Mouse (Mus musculus): Measurements from ENCODE around the gene Bbs10. TPM values are rescaled to one million over a fixed set of nuclear protein-coding genes. Genes with fewer than 3 reads are reported as not detected.

The Bbs10 gene
- polyA plus RNA-seq, 1 experiment from 2014 or later = 5.3 TPM

DNA sequence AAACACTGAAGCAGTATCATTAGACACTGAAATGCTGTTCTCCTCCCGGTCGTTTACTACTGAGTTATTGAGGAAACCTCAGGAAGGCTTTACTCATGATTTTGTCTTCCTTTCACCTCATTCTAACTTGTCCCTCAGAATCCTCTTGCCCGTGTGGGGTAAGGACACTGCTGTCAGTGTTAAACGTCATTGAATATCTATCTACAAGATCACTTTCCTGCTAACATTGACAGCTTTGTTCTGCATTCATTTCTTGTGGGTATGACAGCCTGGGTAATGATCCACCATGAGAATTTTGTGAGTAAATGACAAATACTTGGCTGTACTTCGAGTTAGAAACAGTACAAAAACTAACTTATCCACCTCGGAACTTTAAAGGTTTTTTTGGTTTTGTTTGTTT is 848 bp upstream of the Bbs10 start:
- H3K4me1 ChIP-seq = peaks cover 10% of the 10 kb centered on the region; the same call in 1 of the 2 replicates
- no peaks in the 10 kb centered on the region for H3K9me3 ChIP-seq (replicated peaks)
- WGBS = 42% methylated on average over 6 of the region's 6 CpGs
- peak overlapping the region; percentile 31 for H3K9ac ChIP-seq
- no peak overlapping the region for H3K27ac ChIP-seq (replicated peaks)
- ATAC-seq (ENCODE audit: insufficient number of reproducible peaks, low FRiP score, low TSS enrichment, low read depth) = no peak
- H3K4me2 ChIP-seq (replicated peaks) = peak overlapping the region; percentile 63
- H3K36me3 ChIP-seq = no peaks in the 10 kb centered on the region
- peak overlapping the region; percentile 86 for H3K4me3 ChIP-seq (replicated peaks)
- H3K27me3 ChIP-seq = no peaks in the 10 kb centered on the region

DNA sequence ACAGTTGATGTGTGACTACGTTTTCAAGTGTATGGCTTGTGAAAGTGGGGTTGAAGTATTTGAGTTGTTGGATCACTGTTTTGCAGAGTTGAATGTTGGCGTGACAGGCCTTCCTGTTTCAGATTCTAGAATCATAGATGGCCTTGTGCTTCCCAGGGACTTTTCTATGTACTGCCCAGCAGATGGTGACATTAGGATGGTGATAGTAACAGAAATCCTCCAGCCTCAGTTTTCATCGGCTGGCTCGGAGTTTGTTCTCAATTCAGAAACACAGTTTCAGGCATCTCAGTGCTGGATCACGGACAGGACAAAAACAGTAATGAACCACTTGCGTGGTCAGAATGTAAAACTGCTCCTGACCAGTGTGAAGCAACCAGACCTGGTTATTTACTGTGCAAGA is 1.1 kb downstream of the Bbs10 start:
- Histone ChIP-seq H3K27me3 (no peaks in the 10 kb centered on the region), H3K9ac (no peak overlapping the region), H3K9me3 (replicated peaks) (no peaks in the 10 kb centered on the region), H3K4me2 (replicated peaks) (no peak overlapping the region), H3K36me3 (no peaks in the 10 kb centered on the region), H3K4me1 (peaks cover 10% of the 10 kb centered on the region; the same call in 1 of the 2 replicates), H3K4me3 (replicated peaks) (no peak overlapping the region), H3K27ac (replicated peaks) (no peak overlapping the region)
- WGBS = 80% methylated on average over 6 of the region's 6 CpGs
- ATAC-seq (ENCODE audit: insufficient number of reproducible peaks, low FRiP score, low TSS enrichment, low read depth) = no peak

DNA sequence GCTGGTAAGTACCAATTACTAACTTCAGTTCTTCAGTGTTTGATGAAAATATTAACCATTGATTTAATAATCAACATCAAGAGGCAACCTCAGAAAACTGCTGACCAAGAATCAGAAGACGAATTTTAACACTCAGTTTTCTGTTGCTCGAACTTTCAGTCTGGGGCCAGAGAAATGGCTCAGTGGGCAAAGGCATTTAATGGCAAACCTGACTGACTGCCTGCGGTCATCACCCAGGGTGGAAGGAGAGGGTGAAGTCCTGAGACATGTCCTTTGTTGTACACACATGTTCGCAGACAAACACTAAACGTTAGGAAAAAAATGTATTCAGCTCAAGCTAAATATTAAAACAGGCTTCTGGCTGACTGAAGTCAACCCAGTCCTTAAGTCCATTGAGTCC is 2.6 kb downstream of the Bbs10 start:
- Histone ChIP-seq H3K9ac (no peak overlapping the region), H3K4me2 (replicated peaks) (no peak overlapping the region), H3K36me3 (no peaks in the 10 kb centered on the region), H3K27me3 (no peaks in the 10 kb centered on the region), H3K4me3 (replicated peaks) (no peak overlapping the region), H3K9me3 (replicated peaks) (no peaks in the 10 kb centered on the region), H3K27ac (replicated peaks) (no peak overlapping the region), H3K4me1 (peaks cover 10% of the 10 kb centered on the region; the same call in 1 of the 2 replicates)
- 94% methylated on average over 5 of the region's 5 CpGs for WGBS
- ATAC-seq (ENCODE audit: insufficient number of reproducible peaks, low FRiP score, low TSS enrichment, low read depth) = no peak

DNA sequence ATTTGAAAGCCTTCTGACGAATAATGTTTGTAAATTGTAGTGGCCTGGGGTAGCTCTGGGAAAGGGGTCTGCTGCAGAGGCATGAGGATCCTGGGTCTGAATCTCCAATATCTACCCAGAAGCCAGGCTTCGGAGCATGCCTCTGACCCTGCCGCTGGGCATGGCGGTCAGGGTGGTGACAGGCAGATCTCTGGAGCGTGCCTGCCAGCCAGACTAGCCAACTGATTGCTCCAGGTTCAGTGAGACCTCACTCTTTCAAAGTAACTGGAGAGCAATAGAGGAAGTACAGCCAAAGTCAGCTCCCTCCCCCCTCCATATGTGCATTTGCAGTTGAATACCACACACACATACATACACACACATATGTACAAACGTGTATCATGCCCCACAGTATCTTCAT is 4.0 kb downstream of the Bbs10 start:
- Histone ChIP-seq H3K4me2 (replicated peaks) (no peak overlapping the region), H3K9ac (no peak overlapping the region), H3K9me3 (replicated peaks) (no peaks in the 10 kb centered on the region), H3K4me1 (peaks cover 10% of the 10 kb centered on the region; the same call in 1 of the 2 replicates), H3K36me3 (no peaks in the 10 kb centered on the region), H3K27me3 (no peaks in the 10 kb centered on the region), H3K27ac (replicated peaks) (no peak overlapping the region), H3K4me3 (replicated peaks) (no peak overlapping the region)
- WGBS = 87% methylated on average over 6 of the region's 6 CpGs
- ATAC-seq (ENCODE audit: insufficient number of reproducible peaks, low FRiP score, low TSS enrichment, low read depth) = no peak

DNA sequence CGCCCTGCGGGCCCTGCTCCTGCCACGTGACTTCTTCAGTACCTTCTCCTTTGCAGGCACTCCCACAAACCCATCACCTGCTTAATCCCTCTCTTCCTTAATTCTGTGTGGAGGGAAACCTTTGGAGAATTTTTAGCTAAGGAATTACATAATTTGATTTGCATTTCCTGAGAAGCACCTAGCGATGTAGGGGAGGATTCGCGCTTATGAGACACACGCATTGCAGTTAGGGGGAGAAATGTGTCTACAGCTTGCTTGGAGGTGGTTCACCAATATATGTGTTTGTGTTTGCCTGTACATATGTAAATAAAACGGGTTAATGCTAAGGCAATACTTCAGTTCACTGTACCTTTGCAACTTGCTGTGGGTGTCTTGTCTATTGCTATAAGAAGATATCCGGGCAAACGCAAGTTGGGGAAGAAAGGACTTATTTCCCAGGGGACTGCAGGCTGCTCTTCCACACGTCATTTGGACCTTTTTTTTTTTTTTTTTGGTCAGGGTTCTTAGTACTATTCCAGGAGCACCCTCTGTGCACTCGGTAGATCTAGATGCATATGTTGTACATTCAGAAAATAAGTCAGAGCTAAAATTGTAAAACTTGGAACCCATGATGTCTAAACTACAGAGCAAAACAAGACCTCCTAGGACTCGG is 10.5 kb downstream of the Bbs10 start:
- no peak overlapping the region for H3K9ac ChIP-seq
- no peak overlapping the region for H3K4me2 ChIP-seq (replicated peaks)
- ATAC-seq (ENCODE audit: insufficient number of reproducible peaks, low FRiP score, low TSS enrichment, low read depth) = no peak
- H3K27ac ChIP-seq (replicated peaks) = no peak overlapping the region
- WGBS = 87% methylated on average over 13 of the region's 13 CpGs
- H3K4me1 ChIP-seq = no peaks in the 10 kb centered on the region
- H3K4me3 ChIP-seq (replicated peaks) = no peak overlapping the region
- no peaks in the 10 kb centered on the region for H3K27me3 ChIP-seq
- H3K9me3 ChIP-seq (replicated peaks) = no peaks in the 10 kb centered on the region
- no peaks in the 10 kb centered on the region for H3K36me3 ChIP-seq

DNA sequence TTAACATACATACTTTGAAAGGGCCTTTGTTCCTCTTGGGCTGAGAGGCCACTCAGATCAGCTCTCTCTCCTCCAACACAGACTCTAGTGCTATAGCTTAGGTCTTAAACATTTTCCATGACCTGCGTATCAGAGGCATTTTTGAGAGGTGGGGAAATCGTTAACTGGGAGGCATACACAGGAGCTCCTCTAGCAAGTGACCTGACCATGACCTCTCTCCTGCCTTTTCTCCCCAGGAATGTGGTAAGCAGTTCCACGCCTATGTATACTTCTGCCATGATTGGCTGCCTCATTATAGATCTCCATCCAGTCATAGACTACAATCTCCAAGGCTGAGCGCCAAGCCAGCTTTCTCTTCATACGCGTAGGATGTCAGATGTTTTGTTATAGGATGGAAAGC is 14.8 kb downstream of the Bbs10 start:
- Histone ChIP-seq H3K4me1 (no peaks in the 10 kb centered on the region), H3K27ac (replicated peaks) (no peak overlapping the region), H3K9ac (no peak overlapping the region), H3K4me3 (replicated peaks) (no peak overlapping the region), H3K9me3 (replicated peaks) (no peaks in the 10 kb centered on the region), H3K4me2 (replicated peaks) (no peak overlapping the region), H3K27me3 (no peaks in the 10 kb centered on the region), H3K36me3 (no peaks in the 10 kb centered on the region)
- WGBS = 73% methylated on average over 6 of the region's 6 CpGs
- ATAC-seq (ENCODE audit: insufficient number of reproducible peaks, low FRiP score, low TSS enrichment, low read depth) = no peak

DNA sequence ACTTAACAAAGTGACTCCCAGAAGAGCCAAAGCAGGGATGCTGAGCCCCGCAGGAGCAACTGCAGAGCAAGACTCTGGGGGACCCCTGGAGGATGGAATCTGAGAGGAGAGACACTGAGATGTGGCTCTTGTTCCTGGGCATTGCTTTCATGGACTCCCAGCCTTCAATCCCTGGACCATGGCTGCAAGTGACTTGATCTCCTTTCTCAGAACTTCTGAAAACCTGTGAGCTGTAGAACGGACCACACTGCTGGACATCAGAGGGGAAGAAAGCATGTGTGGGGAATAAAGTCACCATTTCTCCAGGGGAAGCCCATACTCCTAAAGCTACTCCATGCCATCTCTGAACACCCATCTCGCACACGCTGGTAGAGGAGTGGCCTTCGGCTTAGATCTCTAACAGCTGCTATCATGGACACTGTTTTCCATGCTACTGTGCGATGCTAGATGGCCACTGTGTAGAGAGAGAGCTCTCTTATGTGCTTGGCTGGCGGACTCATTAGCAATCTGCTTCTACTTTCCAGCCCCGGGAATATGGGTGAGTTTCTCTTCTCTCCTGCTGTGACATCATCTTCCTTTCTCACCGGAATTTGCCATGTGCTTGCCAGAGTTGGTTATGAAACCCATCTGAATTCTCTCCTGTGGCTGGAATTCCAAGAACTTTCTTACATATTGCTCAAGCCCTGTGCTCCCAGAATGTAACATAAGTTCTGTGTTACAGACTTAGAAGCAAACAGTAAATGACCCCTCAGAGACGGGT is 16.3 kb downstream of the Bbs10 start:
- no peak overlapping the region for H3K4me3 ChIP-seq (replicated peaks)
- H3K36me3 ChIP-seq = no peaks in the 10 kb centered on the region
- no peak overlapping the region for H3K4me2 ChIP-seq (replicated peaks)
- H3K9ac ChIP-seq = no peak overlapping the region
- no peaks in the 10 kb centered on the region for H3K9me3 ChIP-seq (replicated peaks)
- no peak for ATAC-seq (ENCODE audit: insufficient number of reproducible peaks, low FRiP score, low TSS enrichment, low read depth)
- no peak overlapping the region for H3K27ac ChIP-seq (replicated peaks)
- WGBS = 56% methylated on average over 10 of the region's 10 CpGs
- H3K4me1 ChIP-seq = no peaks in the 10 kb centered on the region
- H3K27me3 ChIP-seq = no peaks in the 10 kb centered on the region

DNA sequence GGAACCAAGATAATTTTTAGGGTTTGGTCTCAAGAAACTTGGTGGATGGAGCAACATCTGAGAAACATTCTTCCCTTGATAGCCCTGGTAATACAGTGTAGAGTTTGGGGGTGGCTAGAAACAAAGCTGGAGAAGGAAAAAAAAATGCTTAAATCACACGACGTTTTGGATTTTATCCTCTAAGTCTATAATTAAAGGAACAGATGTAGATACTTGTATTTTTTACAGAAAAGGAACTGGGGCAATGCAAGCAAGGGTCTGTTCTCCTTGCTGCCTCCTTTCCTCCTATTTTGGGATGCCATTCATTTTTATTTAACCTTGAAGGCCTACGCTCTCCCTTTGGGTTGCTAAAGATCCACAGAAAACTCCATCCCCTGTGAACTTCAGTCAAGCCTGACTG is 17.5 kb downstream of the Bbs10 start:
- H3K9ac ChIP-seq = no peak overlapping the region
- no peaks in the 10 kb centered on the region for H3K9me3 ChIP-seq (replicated peaks)
- H3K4me3 ChIP-seq (replicated peaks) = no peak overlapping the region
- no peak overlapping the region for H3K4me2 ChIP-seq (replicated peaks)
- no peaks in the 10 kb centered on the region for H3K4me1 ChIP-seq
- no peak overlapping the region for H3K27ac ChIP-seq (replicated peaks)
- no peak for ATAC-seq (ENCODE audit: insufficient number of reproducible peaks, low FRiP score, low TSS enrichment, low read depth)
- no peaks in the 10 kb centered on the region for H3K36me3 ChIP-seq
- no peaks in the 10 kb centered on the region for H3K27me3 ChIP-seq
- WGBS = 53% methylated on average over 3 of the region's 3 CpGs

DNA sequence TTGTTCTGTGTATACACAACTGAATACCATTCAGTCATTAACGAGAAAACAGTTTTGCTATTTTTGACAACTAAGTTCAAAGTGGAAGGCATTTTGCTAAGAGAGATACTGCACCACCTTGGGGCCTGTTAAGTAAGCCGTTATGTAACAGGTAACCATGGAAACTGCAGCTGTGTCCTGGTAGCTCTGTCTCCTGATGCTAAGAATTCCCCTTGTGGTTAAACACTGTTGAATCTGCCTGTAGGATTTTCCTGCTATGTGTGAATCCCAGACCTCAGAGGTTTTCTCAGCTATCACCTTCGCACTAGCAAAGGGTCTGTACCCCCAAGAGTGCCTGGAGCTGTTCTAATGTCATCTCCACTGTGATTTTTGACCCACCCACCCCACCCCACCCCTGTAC is 19.5 kb downstream of the Bbs10 start:
- H3K9me3 ChIP-seq (replicated peaks) = no peaks in the 10 kb centered on the region
- H3K27me3 ChIP-seq = no peaks in the 10 kb centered on the region
- no peak overlapping the region for H3K4me3 ChIP-seq (replicated peaks)
- H3K9ac ChIP-seq = no peak overlapping the region
- no peaks in the 10 kb centered on the region for H3K4me1 ChIP-seq
- no peak for ATAC-seq (ENCODE audit: insufficient number of reproducible peaks, low FRiP score, low TSS enrichment, low read depth)
- no peak overlapping the region for H3K4me2 ChIP-seq (replicated peaks)
- no peak overlapping the region for H3K27ac ChIP-seq (replicated peaks)
- WGBS = 74% methylated on average over 3 of the region's 3 CpGs
- H3K36me3 ChIP-seq = no peaks in the 10 kb centered on the region

DNA sequence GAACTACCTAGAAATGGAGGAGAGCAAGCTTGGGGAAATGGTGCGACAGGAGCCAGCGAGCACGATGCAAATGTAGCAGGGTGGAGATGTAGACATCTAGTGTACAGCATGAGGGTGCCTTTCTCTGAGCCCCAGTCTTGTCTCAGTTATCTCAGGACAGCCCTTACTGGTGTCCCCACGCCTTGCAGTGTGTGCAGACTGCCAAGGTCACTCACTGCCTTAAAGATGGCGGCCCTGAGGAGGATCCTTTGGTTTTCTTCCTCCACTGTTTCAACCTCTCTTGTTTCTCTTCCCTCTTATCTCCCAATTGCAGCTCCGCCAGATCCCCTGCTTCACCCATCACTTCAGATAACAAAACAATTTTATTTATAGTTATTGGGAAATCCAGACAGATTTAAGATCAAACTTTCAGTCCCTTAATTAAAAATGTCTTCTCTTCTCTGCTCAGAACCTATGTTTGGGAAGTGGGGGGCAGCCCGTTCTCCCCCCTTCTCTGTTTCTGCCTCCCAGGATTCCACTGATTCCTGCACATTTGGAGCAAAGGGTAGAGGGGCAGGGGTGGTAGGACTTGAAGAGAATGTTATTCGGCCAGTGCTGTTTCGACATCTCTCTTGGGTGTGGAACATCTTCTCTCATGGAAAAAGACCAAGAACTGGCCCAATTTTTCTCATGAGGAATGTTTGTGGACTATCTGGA is 20.5 kb downstream of the Bbs10 start:
- H3K9me3 ChIP-seq (replicated peaks) = no peaks in the 10 kb centered on the region
- no peak overlapping the region for H3K4me3 ChIP-seq (replicated peaks)
- no peak overlapping the region for H3K9ac ChIP-seq
- no peaks in the 10 kb centered on the region for H3K27me3 ChIP-seq
- no peak for ATAC-seq (ENCODE audit: insufficient number of reproducible peaks, low FRiP score, low TSS enrichment, low read depth)
- no peaks in the 10 kb centered on the region for H3K36me3 ChIP-seq
- H3K4me1 ChIP-seq = no peaks in the 10 kb centered on the region
- WGBS = 87% methylated on average over 9 of the region's 9 CpGs
- no peak overlapping the region for H3K27ac ChIP-seq (replicated peaks)
- H3K4me2 ChIP-seq (replicated peaks) = no peak overlapping the region

DNA sequence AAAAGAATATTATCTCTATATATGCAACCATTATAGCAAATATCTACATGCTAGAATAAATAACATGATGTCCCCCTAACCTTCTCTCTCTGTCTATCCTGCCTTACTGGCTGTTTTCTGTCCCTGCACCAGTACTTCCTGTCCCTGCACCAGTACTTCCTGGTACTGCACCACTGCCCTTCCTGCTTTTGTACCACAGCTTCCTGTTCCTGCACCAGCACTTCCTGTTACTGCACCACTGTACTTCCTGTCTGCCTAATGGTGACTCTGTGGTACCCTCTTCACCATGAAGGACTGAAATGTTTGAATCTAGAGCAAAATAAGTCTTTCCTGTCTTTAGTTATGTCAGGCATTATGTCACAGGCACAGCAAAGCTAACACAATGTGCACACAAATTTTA is 22.1 kb downstream of the Bbs10 start:
- Histone ChIP-seq H3K4me1 (no peaks in the 10 kb centered on the region), H3K36me3 (no peaks in the 10 kb centered on the region), H3K9ac (no peak overlapping the region), H3K9me3 (replicated peaks) (no peaks in the 10 kb centered on the region), H3K27me3 (no peaks in the 10 kb centered on the region), H3K4me2 (replicated peaks) (no peak overlapping the region), H3K4me3 (replicated peaks) (no peak overlapping the region), H3K27ac (replicated peaks) (no peak overlapping the region)
- no peak for ATAC-seq (ENCODE audit: insufficient number of reproducible peaks, low FRiP score, low TSS enrichment, low read depth)
